Mouse (Mus musculus) heart, embryonic 16.5 days (tissue): Measurements from ENCODE around the gene Gm37240. TPM values are rescaled to one million over a fixed set of nuclear protein-coding genes. Genes with fewer than 3 reads are reported as not detected.
A peak's percentile ranks its signal among the peaks of the same experiment; 100 is the strongest.
"Not testable (repeated sequence)": the region's sequence is repeated elsewhere in the genome, so short reads cannot be mapped to it uniquely, and the experiment has no call there.

Source experiments
- ATAC-seq: fragments of 200-750 bp; cut with Nextera tagmentation; replicated peaks from 2 replicates; pipeline ENCODE4 v1.8.0; 2017; ENCODE audit warnings: moderate number of reproducible peaks; ENCODE audit not compliant: insufficient read depth, low FRiP score; ENCODE audit errors: extremely low read depth
- H3K27ac ChIP-seq: fragments of 300-500 bp; sonication (generic); 2 replicates; pipeline ENCODE4 v1.5.1; 2014; ENCODE audit warnings: mild to moderate bottlenecking, low read length, control low read depth, moderate library complexity
- H3K27me3 ChIP-seq: fragments of 300-500 bp; sonication (generic); 2 replicates; pipeline ENCODE4 v1.6.1; 2014; ENCODE audit warnings: low read length, mixed read lengths; ENCODE audit not compliant: control insufficient read depth, insufficient read depth
- H3K36me3 ChIP-seq: fragments of 300-500 bp; sonication (generic); 2 replicates; pipeline ENCODE4 v1.6.1; 2014; ENCODE audit not compliant: control insufficient read depth, insufficient read depth
- H3K4me1 ChIP-seq: fragments of 300-500 bp; sonication (generic); 2 replicates; pipeline ENCODE4 v1.6.1; 2014; ENCODE audit warnings: low read length, mixed read lengths; ENCODE audit not compliant: control insufficient read depth, insufficient read depth
- H3K4me2 ChIP-seq: fragments of 300-500 bp; sonication (generic); 2 replicates; pipeline ENCODE4 v1.6.1; 2014; ENCODE audit warnings: low read depth, mild to moderate bottlenecking, control low read depth, low read length
- H3K4me3 ChIP-seq: fragments of 300-500 bp; sonication (generic); 2 replicates; pipeline ENCODE4 v1.5.1; 2014; ENCODE audit warnings: mild to moderate bottlenecking, control low read depth, low read length
- H3K9ac ChIP-seq: fragments of 300-500 bp; sonication (generic); 2 replicates; pipeline ENCODE4 v1.6.1; 2014; ENCODE audit warnings: low read length, control low read depth
- H3K9me3 ChIP-seq: fragments of 300-500 bp; sonication (generic); replicated peaks from 2 replicates; pipeline ENCODE4 v1.6.1; 2016; ENCODE audit warnings: low read length; ENCODE audit not compliant: control insufficient read depth
- WGBS: fragments of 180-500 bp; shearing (Covaris S2); extraction: QIAGEN DNeasy Blood & Tissue Kit; methylation state at CpG from one replicate; pipeline ENCODE4 v1.1.7; 2014; 5-methylcytosine and 5-hydroxymethylcytosine counted together
- polyA plus RNA-seq: library from polyadenylated mRNA; unstranded; fragments of >200 nt; fragmentation: Nextera tagmentation; extraction: Ambion mirVana; gene quantifications from 2 replicates; pipeline ENCODE4 v1.2.1, GENCODE M21; 2015

Gm37240 gene
- polyA plus RNA-seq, 1 experiment from 2014 or later = 18.4 TPM

DNA sequence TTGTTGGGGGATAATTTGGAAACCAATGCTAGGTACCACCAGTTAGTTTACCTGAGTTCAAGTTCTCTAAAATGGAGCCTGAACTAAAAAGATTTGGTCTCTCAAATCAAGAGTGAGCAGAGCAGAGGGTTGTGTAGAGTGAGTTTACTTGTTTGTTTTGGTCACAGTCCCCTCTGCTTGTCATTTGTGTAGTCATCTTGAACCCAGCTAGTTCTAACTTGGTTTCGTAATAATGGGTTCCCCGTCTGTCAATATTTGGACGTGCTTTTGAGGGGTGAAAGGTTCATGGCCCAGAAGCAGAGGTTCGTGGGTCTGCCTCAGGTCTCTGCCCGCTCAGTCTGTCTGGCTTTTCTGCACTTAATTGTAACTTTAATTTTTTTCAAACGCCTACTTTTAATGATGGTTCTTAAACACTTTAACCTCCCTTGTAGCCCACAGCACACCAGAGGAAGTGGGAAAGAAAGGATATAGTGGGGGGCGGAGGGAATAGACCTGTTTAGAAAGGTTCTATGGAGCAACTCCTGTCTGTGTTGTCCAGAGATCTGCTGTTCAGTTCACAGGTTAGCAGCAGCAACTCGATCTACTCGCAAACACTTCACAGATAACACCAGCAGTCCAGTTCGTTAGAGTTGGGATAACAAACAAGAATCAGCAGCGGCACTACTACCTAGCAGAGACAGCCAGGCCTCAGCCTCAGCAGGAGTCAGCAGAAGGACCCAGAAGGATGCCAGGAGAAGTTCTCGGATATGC is 1237.6 kb downstream of the Gm37240 start:
- ATAC-seq = no peak
- WGBS = 84% methylated on average over 12 of the region's 12 CpGs
- no peak overlapping the region for H3K9ac ChIP-seq
- no peaks in the 10 kb centered on the region for H3K36me3 ChIP-seq
- no peak overlapping the region for H3K4me3 ChIP-seq
- H3K27me3 ChIP-seq = no peaks in the 10 kb centered on the region
- peaks cover 24% of the 10 kb centered on the region for H3K4me1 ChIP-seq
- no peaks in the 10 kb centered on the region for H3K9me3 ChIP-seq
- H3K27ac ChIP-seq = no peak overlapping the region
- no peak overlapping the region for H3K4me2 ChIP-seq

DNA sequence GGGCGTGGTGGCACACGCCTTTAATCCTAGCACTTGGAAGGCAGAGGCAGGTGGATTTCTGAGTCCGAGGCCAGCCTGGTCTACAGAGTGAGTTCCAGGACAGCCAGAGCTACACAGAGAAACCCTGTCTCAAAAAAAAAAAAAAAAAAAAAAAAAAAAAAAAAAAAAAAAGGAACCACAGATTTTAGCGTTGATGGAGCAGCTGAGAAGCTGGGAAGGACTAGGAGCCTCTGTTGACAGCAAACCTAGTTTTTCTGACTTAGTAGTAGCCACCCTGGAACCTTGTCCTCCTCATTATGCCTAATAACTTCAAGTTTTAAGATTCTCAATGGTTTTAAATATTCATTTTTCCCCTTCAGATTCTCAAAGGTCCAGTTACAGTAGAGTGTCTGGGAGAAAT is 1239.2 kb downstream of the Gm37240 start:
- WGBS = 84% methylated on average over 4 of the region's 4 CpGs
- not testable (repeated sequence) for ATAC-seq, H3K9ac ChIP-seq, H3K9me3 ChIP-seq, H3K4me3 ChIP-seq, H3K4me1 ChIP-seq, H3K27me3 ChIP-seq, H3K27ac ChIP-seq, H3K36me3 ChIP-seq, H3K4me2 ChIP-seq

DNA sequence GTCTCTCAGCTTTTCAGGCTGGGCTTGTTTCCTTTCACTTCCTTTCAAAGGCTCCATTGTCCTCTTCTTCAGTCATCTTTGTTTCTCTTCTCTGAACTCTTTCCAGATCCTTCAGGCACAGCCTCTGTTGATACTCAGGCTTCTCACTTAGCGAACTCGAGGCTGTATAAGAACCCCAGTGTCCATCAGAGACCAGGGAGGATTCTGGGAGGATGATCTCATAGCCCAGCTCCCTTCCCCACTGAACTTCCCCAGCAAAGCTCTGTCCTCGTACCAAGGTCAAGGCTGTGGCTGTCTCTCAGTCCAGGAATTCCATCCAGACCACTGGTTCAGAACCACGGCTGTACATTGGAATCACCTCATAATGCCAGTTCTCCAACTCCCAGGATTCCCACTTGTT is 1239.7 kb downstream of the Gm37240 start:
- H3K27me3 ChIP-seq = no peaks in the 10 kb centered on the region
- H3K4me1 ChIP-seq = peaks cover 4% of the 10 kb centered on the region
- no peaks in the 10 kb centered on the region for H3K9me3 ChIP-seq
- peak overlapping the region; percentile 23; the same call in 1 of the 2 replicates for H3K9ac ChIP-seq
- no peak for ATAC-seq
- H3K36me3 ChIP-seq = no peaks in the 10 kb centered on the region
- peak overlapping the region; percentile 4; the same call in 1 of the 2 replicates for H3K4me2 ChIP-seq
- no peak overlapping the region for H3K4me3 ChIP-seq
- WGBS = 14% methylated on average over 4 of the region's 4 CpGs
- peak overlapping the region; percentile 21 for H3K27ac ChIP-seq

DNA sequence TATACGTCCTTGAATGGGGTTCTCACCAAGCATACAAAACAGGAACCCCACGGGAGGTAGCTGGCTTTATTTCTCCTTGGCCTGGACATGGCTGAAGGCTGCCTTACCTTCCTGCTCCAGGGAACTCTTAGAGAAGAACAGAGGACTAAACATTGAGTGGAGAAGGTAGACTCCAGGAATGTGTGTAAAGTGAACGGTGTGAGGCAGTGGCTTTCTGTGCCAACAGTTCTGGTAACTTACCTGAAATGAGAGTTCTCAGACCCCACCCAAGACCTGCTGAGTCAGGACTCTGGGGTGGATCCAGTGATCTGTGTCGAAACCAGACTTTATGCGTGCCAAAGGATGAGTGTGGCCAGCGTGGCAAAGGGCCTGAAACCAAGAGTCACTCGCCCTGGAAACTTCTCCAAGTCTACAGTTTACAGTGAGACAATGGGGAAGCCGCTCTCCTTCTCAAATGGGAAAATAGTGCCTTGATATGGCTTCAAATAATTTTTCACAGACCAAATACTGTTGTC is 1240.9 kb downstream of the Gm37240 start:
- WGBS = 80% methylated on average over 8 of the region's 8 CpGs

DNA sequence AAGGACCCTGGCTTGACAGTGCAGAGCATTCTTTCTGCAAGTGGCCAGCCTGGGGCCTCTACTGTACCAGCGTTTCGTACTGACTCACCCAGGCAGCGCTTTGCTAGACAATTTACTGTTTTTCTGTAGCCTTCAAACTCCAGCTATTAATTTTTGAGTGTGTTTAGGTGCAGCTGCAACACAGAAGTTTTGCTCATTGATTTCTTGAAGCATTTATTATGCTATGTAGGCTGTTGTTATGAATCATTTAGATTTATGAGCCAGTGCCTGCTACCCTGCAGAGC is 1241.4 kb downstream of the Gm37240 start:
- Histone ChIP-seq H3K9me3 (no peaks in the 10 kb centered on the region), H3K36me3 (no peaks in the 10 kb centered on the region), H3K27ac (no peak overlapping the region), H3K4me2 (no peak overlapping the region), H3K4me1 (peaks cover 4% of the 10 kb centered on the region), H3K9ac (no peak overlapping the region), H3K27me3 (no peaks in the 10 kb centered on the region), H3K4me3 (no peak overlapping the region)
- WGBS = 86% methylated on average over 3 of the region's 3 CpGs
- no peak for ATAC-seq

More for the DNA sequence above, 1240.9 kb downstream of the Gm37240 start:
- Histone ChIP-seq H3K4me1 (peaks cover 4% of the 10 kb centered on the region), H3K36me3 (no peaks in the 10 kb centered on the region), H3K27me3 (no peaks in the 10 kb centered on the region), H3K27ac (no peak overlapping the region), H3K4me3 (no peak overlapping the region), H3K9me3 (no peaks in the 10 kb centered on the region), H3K9ac (no peak overlapping the region), H3K4me2 (no peak overlapping the region)
- no peak for ATAC-seq

DNA sequence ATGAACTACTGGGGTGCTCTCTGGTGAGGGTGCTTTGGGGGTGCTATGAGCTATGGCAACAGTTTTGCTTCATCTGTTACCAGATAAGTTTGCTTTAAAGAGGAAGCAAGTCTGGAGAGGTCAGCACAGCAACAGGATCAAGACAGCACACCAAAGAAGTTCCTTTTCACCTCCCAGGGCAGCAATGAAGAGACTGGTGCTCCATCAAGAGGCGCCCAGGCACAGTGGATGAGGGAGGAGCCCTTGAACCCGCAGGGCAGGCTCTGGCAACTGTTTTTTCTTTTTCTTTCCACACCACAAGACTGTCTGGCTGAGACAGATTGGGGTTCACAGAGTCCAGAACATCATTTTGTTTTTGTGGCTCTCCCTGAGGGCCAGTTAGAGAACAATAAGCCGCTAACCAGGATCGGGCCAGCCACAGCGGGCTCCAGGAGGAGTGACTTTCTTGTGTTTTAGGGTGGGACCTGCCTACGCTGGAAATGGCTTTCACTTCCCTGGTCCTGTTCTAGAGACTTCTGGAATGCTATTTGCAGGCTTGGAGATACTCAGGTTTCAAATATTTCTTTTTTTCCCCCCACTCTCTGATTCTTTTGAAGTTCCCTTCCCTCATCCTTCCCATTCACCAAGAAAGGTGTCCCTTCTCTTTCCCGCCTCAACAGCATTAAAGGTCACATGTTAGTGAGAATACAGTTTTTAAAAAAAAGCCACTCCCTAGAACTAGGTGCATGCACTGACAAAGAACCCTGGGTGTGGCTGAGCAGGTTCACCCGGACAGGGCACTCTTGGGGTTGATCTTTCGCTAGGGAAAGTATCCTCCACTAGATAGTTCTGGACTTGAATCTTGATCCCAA is 1241.9 kb downstream of the Gm37240 start:
- Histone ChIP-seq H3K27ac (no peak overlapping the region), H3K9me3 (no peaks in the 10 kb centered on the region), H3K27me3 (no peaks in the 10 kb centered on the region), H3K4me1 (peaks cover 7% of the 10 kb centered on the region), H3K9ac (no peak overlapping the region), H3K4me3 (no peak overlapping the region), H3K36me3 (no peaks in the 10 kb centered on the region), H3K4me2 (no peak overlapping the region)
- WGBS = 83% methylated on average over 9 of the region's 9 CpGs
- no peak for ATAC-seq

DNA sequence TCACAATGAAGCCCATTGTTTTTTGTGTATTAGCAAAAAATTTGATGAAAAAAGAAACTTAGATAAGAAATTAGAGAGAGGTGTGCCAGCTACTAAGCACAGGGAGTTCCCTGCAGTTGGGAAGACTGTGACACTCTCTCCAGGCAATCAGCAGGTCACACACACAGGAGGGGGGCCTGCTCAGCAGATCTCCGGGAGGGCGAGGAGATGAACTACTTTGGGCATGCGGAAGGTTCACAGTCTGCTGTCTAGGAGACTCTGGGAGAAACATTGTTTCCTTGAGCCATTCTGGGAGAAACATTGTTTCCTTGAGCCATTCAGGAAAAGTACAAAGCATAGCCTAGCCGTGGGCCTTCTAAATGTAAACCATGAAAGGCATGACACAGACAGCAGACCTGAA is 1244.4 kb downstream of the Gm37240 start:
- ATAC-seq = no peak
- no peaks in the 10 kb centered on the region for H3K9me3 ChIP-seq
- no peak overlapping the region for H3K4me2 ChIP-seq
- no peak overlapping the region for H3K9ac ChIP-seq
- H3K27ac ChIP-seq = no peak overlapping the region
- H3K4me1 ChIP-seq = peaks cover 23% of the 10 kb centered on the region
- 54% methylated on average over 4 of the region's 4 CpGs for WGBS
- no peaks in the 10 kb centered on the region for H3K36me3 ChIP-seq
- H3K4me3 ChIP-seq = no peak overlapping the region
- H3K27me3 ChIP-seq = no peaks in the 10 kb centered on the region

DNA sequence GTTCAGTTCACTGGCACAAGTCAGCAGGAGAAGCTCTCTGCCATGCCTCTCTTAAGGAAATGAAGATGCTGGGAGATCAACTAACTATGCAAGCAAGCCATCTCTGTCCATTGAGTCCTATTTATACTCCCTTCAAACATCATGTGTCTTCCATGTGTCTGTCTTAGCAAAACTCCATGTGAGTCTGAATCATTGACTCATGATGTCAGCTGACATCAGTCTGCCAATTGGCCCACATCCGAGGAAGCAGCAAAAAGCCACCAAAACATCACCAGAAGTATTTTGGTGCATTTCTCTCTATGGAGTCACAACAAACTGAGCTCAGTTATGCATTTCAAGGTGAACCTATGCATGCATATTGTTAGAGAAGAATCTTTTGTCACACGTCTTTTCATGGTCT is 1245.9 kb downstream of the Gm37240 start:
- no peak overlapping the region for H3K9ac ChIP-seq
- no peak overlapping the region for H3K4me2 ChIP-seq
- WGBS = 82% methylated on average over 2 of the region's 2 CpGs
- ATAC-seq = no peak
- H3K27ac ChIP-seq = no peak overlapping the region
- no peaks in the 10 kb centered on the region for H3K9me3 ChIP-seq
- H3K4me1 ChIP-seq = peaks cover 20% of the 10 kb centered on the region
- no peaks in the 10 kb centered on the region for H3K36me3 ChIP-seq
- no peaks in the 10 kb centered on the region for H3K27me3 ChIP-seq
- H3K4me3 ChIP-seq = no peak overlapping the region

DNA sequence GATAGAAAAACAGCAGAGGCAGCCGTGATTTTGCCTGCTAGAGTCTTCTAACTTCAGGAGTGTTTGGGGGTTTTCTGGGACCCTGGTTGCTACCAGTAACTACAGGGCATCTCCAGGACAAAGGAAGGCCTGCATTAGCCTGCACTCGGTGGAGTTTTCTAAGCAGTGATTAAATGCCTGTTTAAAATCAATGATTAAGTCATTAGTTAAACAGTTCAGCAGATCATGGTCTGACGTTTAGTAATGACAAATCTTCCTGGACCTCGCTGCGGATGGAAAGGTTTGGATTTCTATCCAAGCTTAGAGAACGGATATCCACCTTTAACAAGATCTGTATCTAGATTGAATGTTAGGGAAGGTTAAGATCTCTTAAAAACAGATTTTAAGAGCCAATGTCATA is 1246.8 kb downstream of the Gm37240 start:
- Histone ChIP-seq H3K27me3 (no peaks in the 10 kb centered on the region), H3K4me1 (peaks cover 20% of the 10 kb centered on the region), H3K4me3 (no peak overlapping the region), H3K36me3 (no peaks in the 10 kb centered on the region), H3K9ac (no peak overlapping the region), H3K9me3 (no peaks in the 10 kb centered on the region), H3K4me2 (no peak overlapping the region), H3K27ac (no peak overlapping the region)
- no peak for ATAC-seq
- 67% methylated on average over 6 of the region's 6 CpGs for WGBS
